Mouse (Mus musculus): ENCODE data around the gene Htr2b.

DNA sequence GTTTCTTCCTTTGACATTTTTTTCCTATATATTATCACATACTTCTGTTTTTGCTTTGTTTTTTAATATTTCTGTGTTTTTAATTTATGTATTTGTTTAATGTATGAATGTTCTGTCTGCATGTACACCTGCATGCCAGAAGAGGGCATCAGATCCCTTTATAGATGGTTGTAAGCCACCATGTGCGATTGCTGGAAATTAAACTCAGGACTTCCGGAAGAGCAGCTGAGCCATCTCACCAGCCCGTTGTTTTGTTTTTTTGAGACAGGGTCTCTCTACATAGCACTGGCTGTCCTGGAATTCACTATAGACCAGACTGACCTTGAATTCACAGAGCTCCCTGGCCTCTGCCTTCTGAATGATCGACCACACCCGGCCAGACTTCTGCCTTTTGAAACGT lies 49.2 kb downstream of the Htr2b start:
- no peak for TF ChIP-seq EP300 (IDR thresholded peaks at IDR 0.05; ENCODE audit: low read length)
- peak in 1 of 2 experiments; percentile 45; a peak in 1 of 4 replicates for TF ChIP-seq CTCF (conservative IDR thresholded peaks at IDR 0.05 in 1 of 2, IDR thresholded peaks at IDR 0.05 in 1 of 2; ENCODE audit: low read depth in 2 of 2, low read length in 2 of 2)
- TF ChIP-seq MAFK (IDR thresholded peaks at IDR 0.05; ENCODE audit: insufficient replicate concordance, low read length), result no peak
- TF ChIP-seq POLR2A (IDR thresholded peaks at IDR 0.05; ENCODE audit: low read depth, low read length), result no peak
- TF ChIP-seq USF2 (conservative IDR thresholded peaks at IDR 0.05; ENCODE audit: low read depth, low read length), result no peak
- TF ChIP-seq MEF2A (IDR thresholded peaks at IDR 0.05; ENCODE audit: borderline replicate concordance, low read depth, low read length), result no peak
- TF ChIP-seq HCFC1 (IDR thresholded peaks at IDR 0.05; ENCODE audit: low read depth, low read length), result no peak
- TF ChIP-seq PAX5 (IDR thresholded peaks at IDR 0.05; ENCODE audit: low read length), result no peak
- TF ChIP-seq SMC3 (IDR thresholded peaks at IDR 0.05; ENCODE audit: low read depth, low read length), result no peak
- TF ChIP-seq USF1 (IDR thresholded peaks at IDR 0.05; ENCODE audit: low read depth, low read length), result no peak
- TF ChIP-seq ZNF384 (IDR thresholded peaks at IDR 0.05; ENCODE audit: low read depth, low read length), result no peak
- TF ChIP-seq MAX (IDR thresholded peaks at IDR 0.05; ENCODE audit: low read length), result no peak
